Mouse (Mus musculus): ENCODE data around the gene Tspan4. TPM values are rescaled to one million over a fixed set of nuclear protein-coding genes. Genes with fewer than 3 reads are reported as not detected.

The Tspan4 gene
- polyA plus RNA-seq, 1 experiment from 2014 or later, result 49.7 TPM

GRCm38 (mm10) chr7:141455610-141456314 lies 19.3 kb upstream of the Tspan4 start:
- Histone ChIP-seq H3K27me3 (peaks cover 22% of the 10 kb centered on the region), H3K4me1 (replicated peaks) (peaks cover 52% of the 10 kb centered on the region), H3K9me3 (replicated peaks) (no peaks in the 10 kb centered on the region), H3K9ac (peak overlapping the region; percentile 84), H3K27ac (peak overlapping the region; percentile 91), H3K4me2 (peak overlapping the region; percentile 100), H3K4me3 (replicated peaks) (peak overlapping the region; percentile 84), H3K36me3 (peaks cover 16% of the 10 kb centered on the region)
- ATAC-seq (ENCODE audit: low read depth) (peak; percentile 13), DNase-seq (peak; percentile 67)
- 2% methylated on average over 23 of the region's 23 CpGs for WGBS (ENCODE audit: insufficient replicate concordance)

- 91% methylated on average over 6 of the region's 6 CpGs for WGBS (ENCODE audit: insufficient replicate concordance)
- ATAC-seq (ENCODE audit: low read depth), result no peak
- H3K36me3 ChIP-seq, result peaks cover 6% of the 10 kb centered on the region
- H3K27me3 ChIP-seq, result peaks cover 32% of the 10 kb centered on the region
- H3K9ac ChIP-seq, result no peak overlapping the region
- H3K4me3 ChIP-seq (replicated peaks), result peak overlapping the region; percentile 84; the same call in 1 of the 2 replicates
- no peak for DNase-seq
- no peak overlapping the region for H3K27ac ChIP-seq
- no peaks in the 10 kb centered on the region for H3K9me3 ChIP-seq (replicated peaks)
- H3K4me2 ChIP-seq, result peak overlapping the region; percentile 100
- peaks cover 49% of the 10 kb centered on the region for H3K4me1 ChIP-seq (replicated peaks)
These were observed 18.3 kb upstream of the Tspan4 start for GRCm38 (mm10) chr7:141456739-141457138.

GRCm38 (mm10) chr7:141457236-141457635 lies 17.8 kb upstream of the Tspan4 start:
- Histone ChIP-seq H3K9ac (no peak overlapping the region), H3K4me2 (no peak overlapping the region), H3K27me3 (peaks cover 37% of the 10 kb centered on the region), H3K9me3 (replicated peaks) (no peaks in the 10 kb centered on the region), H3K36me3 (peaks cover 1% of the 10 kb centered on the region), H3K4me1 (replicated peaks) (peaks cover 47% of the 10 kb centered on the region), H3K27ac (no peak overlapping the region), H3K4me3 (replicated peaks) (no peak overlapping the region)
- ATAC-seq (ENCODE audit: low read depth), result no peak
- DNase-seq, result no peak
- 85% methylated on average over 14 of the region's 14 CpGs for WGBS (ENCODE audit: insufficient replicate concordance)

GRCm38 (mm10) chr7:141457986-141458660 lies 16.9 kb upstream of the Tspan4 start:
- Histone ChIP-seq H3K9ac (no peak overlapping the region), H3K4me2 (no peak overlapping the region), H3K9me3 (replicated peaks) (no peaks in the 10 kb centered on the region), H3K27me3 (peaks cover 46% of the 10 kb centered on the region), H3K4me3 (replicated peaks) (no peak overlapping the region), H3K4me1 (replicated peaks) (peaks cover 47% of the 10 kb centered on the region), H3K27ac (no peak overlapping the region), H3K36me3 (no peaks in the 10 kb centered on the region)
- DNase-seq, result no peak
- 70% methylated on average over 15 of the region's 15 CpGs for WGBS (ENCODE audit: insufficient replicate concordance)
- ATAC-seq (ENCODE audit: low read depth), result no peak

GRCm38 (mm10) chr7:141458661-141459060 lies 16.4 kb upstream of the Tspan4 start:
- Histone ChIP-seq H3K4me1 (replicated peaks) (peaks cover 47% of the 10 kb centered on the region), H3K9ac (no peak overlapping the region), H3K36me3 (no peaks in the 10 kb centered on the region), H3K4me3 (replicated peaks) (no peak overlapping the region), H3K27ac (no peak overlapping the region), H3K27me3 (peaks cover 51% of the 10 kb centered on the region), H3K4me2 (no peak overlapping the region), H3K9me3 (replicated peaks) (no peaks in the 10 kb centered on the region)
- ATAC-seq (ENCODE audit: low read depth), result no peak
- WGBS (ENCODE audit: insufficient replicate concordance), result 85% methylated on average over 11 of the region's 11 CpGs
- no peak for DNase-seq

GRCm38 (mm10) chr7:141459301-141459711 lies 15.7 kb upstream of the Tspan4 start:
- no peaks in the 10 kb centered on the region for H3K9me3 ChIP-seq (replicated peaks)
- peaks cover 58% of the 10 kb centered on the region for H3K27me3 ChIP-seq
- ATAC-seq (ENCODE audit: low read depth) (no peak), DNase-seq (no peak)
- no peaks in the 10 kb centered on the region for H3K36me3 ChIP-seq
- no peak overlapping the region for H3K4me2 ChIP-seq
- H3K4me1 ChIP-seq (replicated peaks), result peaks cover 45% of the 10 kb centered on the region
- no peak overlapping the region for H3K4me3 ChIP-seq (replicated peaks)
- no peak overlapping the region for H3K9ac ChIP-seq
- WGBS (ENCODE audit: insufficient replicate concordance), result 86% methylated on average over 17 of the region's 17 CpGs
- H3K27ac ChIP-seq, result no peak overlapping the region

- Histone ChIP-seq H3K4me2 (no peak overlapping the region), H3K27me3 (peaks cover 65% of the 10 kb centered on the region), H3K9me3 (replicated peaks) (no peaks in the 10 kb centered on the region), H3K4me1 (replicated peaks) (peaks cover 47% of the 10 kb centered on the region), H3K27ac (no peak overlapping the region), H3K9ac (no peak overlapping the region), H3K36me3 (no peaks in the 10 kb centered on the region), H3K4me3 (replicated peaks) (no peak overlapping the region)
- DNase-seq, result no peak
- no peak for ATAC-seq (ENCODE audit: low read depth)
- WGBS (ENCODE audit: insufficient replicate concordance), result 60% methylated on average over 5 of the region's 5 CpGs
These were observed 15.0 kb upstream of the Tspan4 start for GRCm38 (mm10) chr7:141460001-141460390.

GRCm38 (mm10) chr7:141460391-141461113 lies 14.5 kb upstream of the Tspan4 start, which contains the start of gene Cracr2b:
TSS of gene Cracr2b (plus strand) at chr7:141461094.
- peak within 1 kb of the TSS; percentile 54 for H3K4me3 ChIP-seq (replicated peaks)
- H3K4me1 ChIP-seq (replicated peaks), result peaks cover 52% of the 10 kb centered on the region
- WGBS (ENCODE audit: insufficient replicate concordance), result 55% methylated on average over 15 of the region's 15 CpGs
- no peak within 1 kb of the TSS for H3K27ac ChIP-seq
- DNase-seq (no peak), ATAC-seq (ENCODE audit: low read depth) (no peak)
- no peaks in the 10 kb centered on the region for H3K9me3 ChIP-seq (replicated peaks)
- peak within 1 kb of the TSS; percentile 64 for H3K9ac ChIP-seq
- H3K36me3 ChIP-seq, result no peaks in the 10 kb centered on the region
- peaks cover 70% of the 10 kb centered on the region for H3K27me3 ChIP-seq
- peak within 1 kb of the TSS; percentile 71 for H3K4me2 ChIP-seq

GRCm38 (mm10) chr7:141461521-141462332 lies 13.3 kb upstream of the Tspan4 start:
- H3K4me2 ChIP-seq, result peak overlapping the region; percentile 71
- ATAC-seq (ENCODE audit: low read depth) (no peak), DNase-seq (no peak)
- no peak overlapping the region for H3K27ac ChIP-seq
- H3K4me1 ChIP-seq (replicated peaks), result peaks cover 50% of the 10 kb centered on the region
- 2% methylated on average over 59 of the region's 59 CpGs for WGBS (ENCODE audit: insufficient replicate concordance)
- H3K9ac ChIP-seq, result peak overlapping the region; percentile 64
- H3K27me3 ChIP-seq, result peaks cover 82% of the 10 kb centered on the region
- H3K4me3 ChIP-seq (replicated peaks), result peak overlapping the region; percentile 54
- H3K36me3 ChIP-seq, result no peaks in the 10 kb centered on the region
- H3K9me3 ChIP-seq (replicated peaks), result no peaks in the 10 kb centered on the region

GRCm38 (mm10) chr7:141462333-141462821 lies 12.7 kb upstream of the Tspan4 start:
- WGBS (ENCODE audit: insufficient replicate concordance), result 17% methylated on average over 5 of the region's 5 CpGs
- H3K4me1 ChIP-seq (replicated peaks), result peaks cover 55% of the 10 kb centered on the region
- H3K9me3 ChIP-seq (replicated peaks), result no peaks in the 10 kb centered on the region
- H3K27me3 ChIP-seq, result peaks cover 83% of the 10 kb centered on the region
- peak overlapping the region; percentile 64 for H3K9ac ChIP-seq
- DNase-seq (no peak), ATAC-seq (ENCODE audit: low read depth) (no peak)
- no peaks in the 10 kb centered on the region for H3K36me3 ChIP-seq
- no peak overlapping the region for H3K27ac ChIP-seq
- H3K4me3 ChIP-seq (replicated peaks), result peak overlapping the region; percentile 54
- peak overlapping the region; percentile 71; the same call in 1 of the 2 replicates for H3K4me2 ChIP-seq
